Mouse (Mus musculus) lung, postnatal 0 days (tissue): ENCODE data around the gene Nek4. TPM values are rescaled to one million over a fixed set of nuclear protein-coding genes. Genes with fewer than 3 reads are reported as not detected.

Experiments
- ATAC-seq: fragments of 200-750 bp; cut with Nextera tagmentation; 2 replicates; pipeline ENCODE4 v1.8.0; 2017; ENCODE audit warnings: moderate library complexity
- DNase-seq: peaks from one replicate; pipeline ENCODE4 v3.0.0-alpha.2; 2016; ENCODE audit warnings: low spot score
- H3K27ac ChIP-seq: fragments of 300-500 bp; sonication (generic); 2 replicates; pipeline ENCODE4 v1.5.1; 2014; ENCODE audit warnings: antibody characterized with exemption, mild to moderate bottlenecking, low read length, mixed read lengths
- H3K27me3 ChIP-seq: fragments of 300-500 bp; sonication (generic); replicated peaks from 2 replicates; pipeline ENCODE4 v1.6.1; 2014; ENCODE audit warnings: low read length, mixed read lengths; ENCODE audit not compliant: insufficient read depth
- H3K36me3 ChIP-seq: fragments of 300-500 bp; sonication (generic); 2 replicates; pipeline ENCODE4 v1.6.1; 2014; ENCODE audit warnings: low read length, mixed read lengths; ENCODE audit not compliant: insufficient read depth
- H3K4me1 ChIP-seq: fragments of 300-500 bp; sonication (generic); 2 replicates; pipeline ENCODE4 v1.6.1; 2014; ENCODE audit warnings: antibody characterized with exemption, low read depth, low read length, mixed read lengths; ENCODE audit not compliant: insufficient read depth
- H3K4me2 ChIP-seq: fragments of 300-500 bp; sonication (generic); replicated peaks from 2 replicates; pipeline ENCODE4 v1.6.1; 2014; ENCODE audit warnings: low read depth, mild to moderate bottlenecking, low read length, moderate library complexity, mixed read lengths
- H3K4me3 ChIP-seq: fragments of 300-500 bp; sonication (generic); 2 replicates; pipeline ENCODE4 v1.5.1; 2014; ENCODE audit warnings: low read depth, low read length
- H3K9ac ChIP-seq: fragments of 300-500 bp; sonication (generic); replicated peaks from 2 replicates; pipeline ENCODE4 v1.6.1; 2014; ENCODE audit warnings: low read depth, mild to moderate bottlenecking
- H3K9me3 ChIP-seq: fragments of 300-500 bp; sonication (generic); 2 replicates; pipeline ENCODE4 v1.6.1; 2016; ENCODE audit warnings: low read length, mixed read lengths
- CTCF ChIP-seq: IDR thresholded peaks from 2 replicates; pipeline ENCODE4 v1.5.1; 2016; ENCODE audit warnings: antibody characterized with exemption, mild to moderate bottlenecking
- EP300 ChIP-seq: IDR thresholded peaks from 2 replicates; pipeline ENCODE4 v1.6.1; 2016; ENCODE audit warnings: antibody characterized with exemption, mild to moderate bottlenecking, control low read depth
- WGBS: fragments of 180-500 bp; shearing (Covaris S2); extraction: QIAGEN DNeasy Blood & Tissue Kit; methylation state at CpG from one replicate; pipeline ENCODE4 v1.1.7; 2014; 5-methylcytosine and 5-hydroxymethylcytosine counted together
- polyA plus RNA-seq: library from polyadenylated mRNA; unstranded; fragments of >200 nt; fragmentation: Nextera tagmentation; extraction: Ambion mirVana; gene quantifications from 2 replicates; pipeline ENCODE4 v1.2.1, GENCODE M21; 2015

Nek4 gene
- polyA plus RNA-seq, 1 experiment from 2014 or later, result 4.9 TPM

- TF ChIP-seq CTCF (no peak), EP300 (no peak)
- H3K4me3 ChIP-seq, result no peak overlapping the region
- H3K4me1 ChIP-seq, result no peaks in the 10 kb centered on the region
- no peak for ATAC-seq
- H3K36me3 ChIP-seq, result peaks cover 32% of the 10 kb centered on the region
- no peak overlapping the region for H3K9ac ChIP-seq
- H3K4me2 ChIP-seq, result no peak overlapping the region
- 96% methylated on average over 3 of the region's 3 CpGs for WGBS
- DNase-seq, result no peak
- H3K27ac ChIP-seq, result no peak overlapping the region
- H3K9me3 ChIP-seq, result no peaks in the 10 kb centered on the region
- no peaks in the 10 kb centered on the region for H3K27me3 ChIP-seq
Observed at GRCm38 (mm10) chr14:31011588-31011987, 60.4 kb downstream of the Nek4 start.

- 97% methylated on average over 2 of the region's 2 CpGs for WGBS
Observed at GRCm38 (mm10) chr14:31013928-31014327, 62.8 kb downstream of the Nek4 start.

GRCm38 (mm10) chr14:31016063-31016462, 64.9 kb downstream of the Nek4 start:
- H3K9me3 ChIP-seq, result no peaks in the 10 kb centered on the region
- no peaks in the 10 kb centered on the region for H3K27me3 ChIP-seq
- H3K27ac ChIP-seq, result no peak overlapping the region
- no peak overlapping the region for H3K9ac ChIP-seq
- DNase-seq (no peak), ATAC-seq (no peak)
- TF ChIP-seq EP300, result no peak
- TF ChIP-seq CTCF, result no peak
- H3K4me2 ChIP-seq, result no peak overlapping the region
- H3K4me1 ChIP-seq, result no peaks in the 10 kb centered on the region; the same call in 1 of the 2 replicates
- H3K36me3 ChIP-seq, result peaks cover 17% of the 10 kb centered on the region; the same call in 1 of the 2 replicates
- no peak overlapping the region for H3K4me3 ChIP-seq
- WGBS, result 86% methylated on average over 1 of the region's 1 CpGs

More at GRCm38 (mm10) chr14:31013928-31014327, 62.8 kb downstream of the Nek4 start:
- Histone ChIP-seq H3K9ac (no peak overlapping the region), H3K4me3 (no peak overlapping the region), H3K27ac (no peak overlapping the region), H3K9me3 (no peaks in the 10 kb centered on the region), H3K4me1 (no peaks in the 10 kb centered on the region; the same call in 1 of the 2 replicates), H3K27me3 (no peaks in the 10 kb centered on the region), H3K36me3 (peaks cover 25% of the 10 kb centered on the region), H3K4me2 (no peak overlapping the region)
- ATAC-seq (no peak), DNase-seq (no peak)
- TF ChIP-seq EP300 (no peak), CTCF (no peak)

GRCm38 (mm10) chr14:31017854-31018253, 66.7 kb downstream of the Nek4 start:
- DNase-seq, result peak; percentile 43
- Histone ChIP-seq H3K9ac (peak overlapping the region; percentile 78; the same call in 1 of the 2 replicates), H3K4me3 (peak overlapping the region; percentile 78; the same call in 1 of the 2 replicates), H3K4me2 (peak overlapping the region; percentile 70), H3K9me3 (no peaks in the 10 kb centered on the region), H3K4me1 (no peaks in the 10 kb centered on the region; the same call in 1 of the 2 replicates), H3K27ac (no peak overlapping the region), H3K36me3 (peaks cover 13% of the 10 kb centered on the region; the same call in 1 of the 2 replicates), H3K27me3 (no peaks in the 10 kb centered on the region)
- peak; percentile 32 for TF ChIP-seq CTCF
- no peak for TF ChIP-seq EP300
- ATAC-seq, result no peak
- 2% methylated on average over 2 of the region's 2 CpGs for WGBS

GRCm38 (mm10) chr14:31018860-31019291, 67.7 kb downstream of the Nek4 start, which contains the start of the genes Pbrm1 and Gnl3:
Gene Pbrm1 (plus strand): TSS chr14:31019138.
Gene Gnl3 (minus strand): TSS chr14:31019152.
- Histone ChIP-seq H3K27me3 (no peaks in the 10 kb centered on the region), H3K9ac (peak within 1 kb of the TSS; percentile 78), H3K4me2 (peak within 1 kb of the TSS; percentile 70), H3K4me3 (peak within 1 kb of the TSS; percentile 78), H3K27ac (peak within 1 kb of the TSS; percentile 98), H3K9me3 (no peaks in the 10 kb centered on the region), H3K4me1 (no peaks in the 10 kb centered on the region; the same call in 1 of the 2 replicates), H3K36me3 (peaks cover 7% of the 10 kb centered on the region; the same call in 1 of the 2 replicates)
- DNase-seq (peak; percentile 98), ATAC-seq (peak; percentile 96)
- TF ChIP-seq CTCF, result peak; percentile 66
- TF ChIP-seq EP300, result no peak
- 1% methylated on average over 30 of the region's 53 CpGs for WGBS

GRCm38 (mm10) chr14:31019331-31020205, 68.4 kb downstream of the Nek4 start:
- peak overlapping the region; percentile 78 for H3K9ac ChIP-seq
- H3K27ac ChIP-seq, result peak overlapping the region; percentile 98
- peak overlapping the region; percentile 70 for H3K4me2 ChIP-seq
- H3K36me3 ChIP-seq, result peaks cover 7% of the 10 kb centered on the region; the same call in 1 of the 2 replicates
- DNase-seq, result peak; percentile 93
- no peaks in the 10 kb centered on the region for H3K27me3 ChIP-seq
- H3K4me1 ChIP-seq, result no peaks in the 10 kb centered on the region; the same call in 1 of the 2 replicates
- peak; percentile 96 for ATAC-seq
- 2% methylated on average over 21 of the region's 56 CpGs for WGBS
- TF ChIP-seq EP300, result no peak
- TF ChIP-seq CTCF, result no peak
- H3K9me3 ChIP-seq, result no peaks in the 10 kb centered on the region
- peak overlapping the region; percentile 78 for H3K4me3 ChIP-seq
